Mouse (Mus musculus): Measurements from ENCODE around the gene Prf1.

Gene Prf1

DNA sequence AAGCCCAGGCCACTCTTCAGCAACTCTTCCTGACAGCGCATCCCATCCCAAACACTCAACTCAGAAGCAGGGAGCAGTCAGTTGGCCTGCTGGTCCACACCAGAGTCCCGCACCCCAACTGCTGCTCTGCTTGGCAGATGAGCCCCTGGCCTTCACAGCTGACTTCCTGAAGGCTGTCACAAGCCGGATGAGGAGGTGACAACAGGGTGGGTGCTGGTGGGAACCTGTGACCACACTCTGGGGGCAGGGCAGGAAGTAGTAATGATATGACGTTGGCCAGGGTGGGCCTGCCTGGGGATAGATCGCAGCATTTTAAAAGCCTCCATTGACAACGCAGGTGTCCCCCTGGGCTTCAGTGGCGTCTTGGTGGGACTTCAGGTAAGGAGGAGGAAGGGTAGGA is at the start of gene Prf1:
TSS of gene Prf1 (plus strand) at position 357 of the 400 bp plus-strand sequence.
- DNase-seq (ENCODE audit: extremely low spot score, low read depth, low spot score) = no peak

- no peak for DNase-seq (ENCODE audit: extremely low spot score, low read depth, low spot score)
Measured at GRCm38 (mm10) chr10:61248596-61249114, 49.0 kb upstream of the Prf1 start.

- no peak for DNase-seq (ENCODE audit: extremely low spot score, low read depth, low spot score)
Measured at GRCm38 (mm10) chr10:61249951-61250350, 47.7 kb upstream of the Prf1 start.

DNA sequence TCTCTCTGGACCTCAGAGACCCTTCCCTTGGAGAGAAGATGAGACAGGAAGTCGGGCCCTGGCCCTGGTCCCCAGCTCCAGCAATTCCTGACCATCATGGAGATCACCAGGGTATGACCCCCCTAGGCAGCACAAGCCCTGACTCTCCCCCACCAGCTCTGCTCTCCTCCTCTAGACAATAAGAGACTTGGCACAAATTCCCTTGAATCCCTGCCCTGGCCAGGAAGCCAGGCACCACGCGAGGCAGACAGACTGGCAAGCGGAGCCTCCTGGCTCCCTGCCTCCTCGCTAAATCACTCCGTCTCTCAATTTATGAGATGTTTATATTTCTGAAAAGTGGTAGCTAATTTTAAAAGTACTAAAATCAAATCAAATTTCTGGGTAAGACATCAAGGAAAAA is 42.9 kb upstream of the Prf1 start:
- DNase-seq (ENCODE audit: extremely low spot score, low read depth, low spot score) = no peak

GRCm38 (mm10) chr10:61255190-61255589 is 42.4 kb upstream of the Prf1 start:
- no peak for DNase-seq (ENCODE audit: extremely low spot score, low read depth, low spot score)

- DNase-seq (ENCODE audit: extremely low spot score, low read depth, low spot score) = no peak
Measured at GRCm38 (mm10) chr10:61256665-61257064, 41.0 kb upstream of the Prf1 start.

- DNase-seq (ENCODE audit: extremely low spot score, low read depth, low spot score) = no peak
Measured at GRCm38 (mm10) chr10:61258131-61258530, 39.5 kb upstream of the Prf1 start.

DNA sequence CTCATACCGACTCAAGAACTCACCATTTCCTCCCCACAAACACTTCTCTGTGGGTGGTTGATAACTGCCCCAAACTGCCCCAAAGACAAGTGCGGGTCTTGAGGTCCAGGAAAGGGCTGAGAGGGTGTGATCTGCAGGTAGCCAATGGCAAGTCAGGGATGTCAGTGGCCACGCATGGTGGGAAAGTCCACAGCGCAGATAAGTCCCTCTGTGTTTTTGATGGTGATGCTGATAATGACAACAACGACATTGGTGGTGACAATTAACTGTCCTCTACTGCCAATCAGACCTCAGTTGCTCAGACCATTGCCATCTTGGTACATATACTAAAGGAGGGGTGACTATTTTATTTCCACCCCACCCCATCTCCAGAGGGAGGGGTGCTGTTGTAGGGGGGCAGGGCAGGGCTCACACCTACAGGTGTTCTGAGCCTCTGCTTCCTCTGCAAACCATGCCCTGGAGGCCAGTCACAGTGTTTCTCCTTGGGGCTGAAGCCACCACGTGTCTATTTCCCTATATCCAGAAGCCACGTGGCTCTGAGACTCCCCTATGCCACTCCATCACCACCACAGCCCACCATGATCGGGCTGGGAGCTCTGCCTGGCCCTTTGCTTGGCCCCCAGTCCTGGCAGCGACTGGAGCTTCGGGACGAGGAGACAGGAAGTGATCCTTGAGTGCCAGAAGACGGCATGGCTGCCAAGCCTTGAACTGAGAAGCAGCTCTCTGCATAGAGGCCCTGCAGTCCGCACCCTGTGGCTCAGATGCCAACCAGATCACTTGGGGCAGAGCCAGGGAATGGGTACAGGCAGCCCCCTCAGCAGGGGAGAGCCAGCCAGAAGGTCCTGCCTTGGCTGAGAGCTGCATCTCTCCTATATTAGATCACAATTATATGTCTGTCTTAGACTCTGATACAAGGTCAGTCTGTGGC is 36.1 kb upstream of the Prf1 start:
- no peak for DNase-seq (ENCODE audit: extremely low spot score, low read depth, low spot score)

DNA sequence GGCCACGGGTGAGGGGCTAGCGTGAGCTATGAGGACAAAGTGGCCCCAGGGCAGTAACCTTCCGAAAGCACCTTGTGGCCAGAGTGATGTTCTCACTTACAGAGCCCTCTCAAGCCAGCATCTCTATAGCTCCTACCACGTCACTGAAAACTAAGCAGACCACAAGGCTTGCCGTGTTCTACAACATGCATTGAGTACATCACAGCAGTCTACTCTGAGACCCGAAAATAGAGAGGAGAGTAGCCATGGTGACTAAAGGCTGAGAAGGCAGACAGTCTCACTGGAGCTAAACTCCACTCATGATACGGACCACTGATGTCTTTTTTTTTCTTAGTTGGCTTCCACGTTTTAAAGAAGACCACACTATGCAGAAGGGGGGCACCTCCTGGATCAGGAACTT is 34.0 kb upstream of the Prf1 start:
- no peak for DNase-seq (ENCODE audit: extremely low spot score, low read depth, low spot score)

DNA sequence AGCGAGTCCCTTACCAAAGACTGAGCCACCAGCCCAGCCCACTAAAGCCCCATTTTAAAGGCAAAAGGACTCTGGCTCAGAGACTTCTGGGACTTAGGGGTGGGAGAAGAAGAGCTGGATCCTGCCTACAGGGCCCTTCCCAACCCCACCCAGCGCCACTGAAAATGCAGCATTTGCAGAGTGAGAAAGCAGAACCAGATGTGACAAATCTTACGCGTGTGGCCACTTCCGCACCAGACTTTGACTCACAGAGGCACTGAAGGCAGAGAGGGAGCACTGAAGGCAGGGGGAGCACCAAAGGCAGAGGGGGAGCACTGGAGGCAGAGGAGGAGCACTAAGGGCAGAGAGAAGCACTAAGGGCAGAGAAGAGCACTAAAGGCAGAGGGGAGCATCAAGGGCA is 30.3 kb upstream of the Prf1 start:
- DNase-seq (ENCODE audit: extremely low spot score, low read depth, low spot score) = no peak

- DNase-seq (ENCODE audit: extremely low spot score, low read depth, low spot score) = no peak
Measured at GRCm38 (mm10) chr10:61272089-61272626, 25.5 kb upstream of the Prf1 start.

DNA sequence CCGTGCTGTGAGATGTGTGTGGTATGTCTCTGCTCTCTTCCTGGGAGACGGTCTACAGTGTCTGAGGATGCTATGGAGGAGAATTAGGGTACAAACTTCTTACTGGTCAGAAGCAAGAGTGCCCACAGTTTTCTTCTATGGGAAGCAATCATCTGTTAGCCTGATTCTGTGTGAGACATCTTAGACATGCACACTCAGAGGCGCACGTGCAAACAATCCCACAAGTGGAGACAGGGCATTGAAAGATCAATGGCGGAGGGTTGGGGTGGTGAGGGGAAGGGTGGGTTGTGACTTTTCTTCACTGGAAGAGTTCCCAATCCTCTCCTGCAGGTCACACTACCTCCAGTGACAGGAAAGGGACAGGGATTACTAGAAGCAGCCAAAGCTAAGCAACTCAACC is 25.0 kb upstream of the Prf1 start:
- no peak for DNase-seq (ENCODE audit: extremely low spot score, low read depth, low spot score)

DNA sequence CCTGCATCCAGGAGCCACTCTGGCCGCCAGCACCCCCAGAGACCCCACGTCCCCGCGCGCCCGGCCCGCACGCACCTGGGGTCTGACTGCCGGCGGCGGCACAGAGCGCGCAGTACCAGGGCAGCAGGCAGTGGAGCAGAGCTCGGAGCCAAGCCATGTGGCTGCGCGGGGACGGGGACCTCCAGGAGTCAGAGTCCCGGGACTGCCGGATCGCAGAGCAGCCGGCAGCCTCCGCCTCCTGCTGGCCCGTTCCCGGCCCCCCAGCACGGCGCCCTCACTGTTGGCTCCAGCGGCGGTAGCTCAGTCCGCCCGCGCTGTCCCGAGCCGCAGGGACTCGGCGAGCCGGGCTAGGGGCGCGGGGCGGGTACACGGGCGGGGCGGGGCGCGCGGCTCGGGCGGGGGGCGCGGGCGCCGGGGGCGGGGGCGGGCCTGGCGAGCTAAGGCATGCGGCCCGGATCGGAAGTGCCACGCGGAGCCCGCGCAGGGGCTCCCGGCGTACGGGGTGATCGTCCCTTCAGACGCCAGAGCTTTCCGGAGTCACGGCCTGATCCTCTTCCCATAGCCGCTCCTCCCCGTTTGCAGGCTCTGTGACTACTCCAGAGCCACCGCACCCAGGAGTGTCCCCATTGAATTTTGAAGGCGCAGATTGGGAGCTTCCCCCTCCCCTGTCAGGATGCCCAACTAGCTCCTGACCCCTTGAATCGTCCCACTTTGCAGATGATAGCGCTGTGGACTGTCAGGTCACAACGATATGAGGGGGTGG is 24.4 kb upstream of the Prf1 start, which contains the start of gene Adamts14:
TSS of gene Adamts14 (minus strand) at position 358 of the 763 bp plus-strand sequence.
- DNase-seq (ENCODE audit: extremely low spot score, low read depth, low spot score) = no peak

DNA sequence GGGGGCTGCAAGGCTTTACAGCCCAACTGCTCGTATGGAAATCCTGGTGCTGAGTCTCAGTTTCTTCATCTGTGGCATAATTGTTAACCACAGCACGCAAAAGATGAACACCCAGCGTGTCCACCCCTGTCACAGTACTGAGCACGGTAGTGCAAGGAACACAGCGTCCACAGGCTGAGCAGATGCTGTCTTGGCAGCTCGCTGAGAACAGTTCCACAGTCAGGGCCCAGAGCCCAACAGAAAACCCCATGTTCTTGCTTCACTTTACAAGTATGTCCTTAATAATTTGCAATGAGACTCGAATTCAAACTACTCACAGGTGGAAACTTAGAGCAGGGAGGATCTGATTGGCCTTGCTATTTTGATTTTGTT is 23.8 kb upstream of the Prf1 start:
- no peak for DNase-seq (ENCODE audit: extremely low spot score, low read depth, low spot score)

DNA sequence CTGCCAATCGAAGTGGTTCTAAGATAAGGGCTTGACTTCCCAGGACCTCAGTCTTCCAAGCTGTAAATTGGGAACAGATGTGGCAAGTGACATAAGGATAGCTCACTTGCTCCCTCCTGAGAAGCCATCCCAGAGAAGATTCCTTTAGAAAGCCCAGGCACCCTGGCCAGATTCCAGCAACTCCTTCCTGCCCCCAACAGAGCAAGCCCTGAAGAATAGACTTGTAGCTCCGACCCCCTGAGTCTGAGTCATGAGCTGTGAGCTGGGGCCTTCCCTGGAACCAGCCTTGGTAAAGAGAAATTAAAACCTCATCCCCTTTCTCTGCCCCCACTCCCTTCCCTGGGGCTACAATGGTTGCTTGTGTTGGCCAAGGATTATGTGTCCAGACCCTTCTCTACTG is 23.1 kb upstream of the Prf1 start:
- DNase-seq (ENCODE audit: extremely low spot score, low read depth, low spot score) = no peak

DNA sequence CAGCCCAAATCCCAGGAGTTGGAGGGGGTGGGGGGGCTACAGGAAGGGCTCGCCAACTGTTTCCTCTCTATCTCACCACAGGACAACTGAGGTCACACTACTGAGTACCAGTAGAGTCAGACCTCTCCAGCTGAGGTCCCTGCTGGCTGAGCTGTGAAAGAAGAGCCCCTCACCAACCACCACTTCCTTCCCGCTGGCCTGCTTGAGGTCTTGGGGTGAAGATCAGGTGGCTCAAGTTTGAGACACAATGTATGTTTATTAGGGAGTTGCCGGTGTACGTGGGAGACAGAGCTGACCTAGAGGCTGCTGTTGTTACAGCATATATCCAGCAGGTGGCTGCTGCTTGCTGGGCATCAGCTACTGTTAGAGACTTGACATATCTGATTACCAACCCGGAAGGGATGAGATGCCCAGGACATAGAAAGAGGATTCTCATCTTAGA is 21.9 kb upstream of the Prf1 start:
- DNase-seq (ENCODE audit: extremely low spot score, low read depth, low spot score) = peak; percentile 24

- DNase-seq (ENCODE audit: extremely low spot score, low read depth, low spot score) = no peak
Measured at GRCm38 (mm10) chr10:61277051-61277450, 20.6 kb upstream of the Prf1 start.

- no peak for DNase-seq (ENCODE audit: extremely low spot score, low read depth, low spot score)
Measured at GRCm38 (mm10) chr10:61277918-61278674, 19.5 kb upstream of the Prf1 start.

GRCm38 (mm10) chr10:61281115-61281514 is 16.5 kb upstream of the Prf1 start:
- no peak for DNase-seq (ENCODE audit: extremely low spot score, low read depth, low spot score)

DNA sequence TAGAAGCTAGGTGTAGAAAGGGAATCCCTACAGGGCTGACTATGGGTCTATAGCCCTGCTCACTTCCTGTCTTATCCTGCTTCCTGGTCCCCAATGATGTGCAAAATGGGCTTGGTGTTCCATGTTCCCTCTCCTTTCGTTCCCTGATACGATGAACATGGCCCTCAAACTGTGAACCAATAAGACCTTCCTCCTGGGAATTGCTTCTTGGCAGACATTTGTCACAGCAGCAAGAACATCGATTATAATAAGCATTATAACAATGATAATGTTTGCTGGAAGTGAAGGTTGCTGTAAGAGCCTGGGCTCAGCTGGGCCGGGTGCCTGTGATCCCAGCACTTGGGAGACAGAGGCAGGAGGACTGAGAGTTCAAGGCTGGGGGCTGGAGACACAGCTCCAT is 13.3 kb upstream of the Prf1 start:
- no peak for DNase-seq (ENCODE audit: extremely low spot score, low read depth, low spot score)

DNA sequence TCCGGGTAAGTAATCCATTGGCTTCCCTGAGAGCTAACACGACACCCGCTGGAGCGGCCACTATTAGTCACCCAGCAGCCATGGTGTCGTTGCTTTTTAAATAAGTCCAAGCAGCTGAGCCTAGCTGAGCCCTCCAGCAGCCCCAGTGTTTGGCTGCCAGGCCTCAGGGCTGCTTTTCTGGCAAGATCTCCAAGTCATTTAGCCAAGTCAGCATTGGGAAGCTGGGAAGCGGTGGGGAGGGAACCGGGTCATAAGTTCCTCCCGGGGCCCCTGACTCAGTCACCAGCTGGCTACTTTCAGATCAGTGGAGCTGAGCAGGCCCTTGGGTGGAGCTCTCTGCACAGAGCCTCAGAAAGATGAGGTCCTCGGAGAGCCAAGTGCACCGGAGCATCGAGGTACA is 12.4 kb upstream of the Prf1 start:
- DNase-seq (ENCODE audit: extremely low spot score, low read depth, low spot score) = no peak

Data from hindlimb bud, embryonic 11.5 days (tissue).